Mouse (Mus musculus): ENCODE measurements around the gene Atp2c1.

Gene Atp2c1

DNA sequence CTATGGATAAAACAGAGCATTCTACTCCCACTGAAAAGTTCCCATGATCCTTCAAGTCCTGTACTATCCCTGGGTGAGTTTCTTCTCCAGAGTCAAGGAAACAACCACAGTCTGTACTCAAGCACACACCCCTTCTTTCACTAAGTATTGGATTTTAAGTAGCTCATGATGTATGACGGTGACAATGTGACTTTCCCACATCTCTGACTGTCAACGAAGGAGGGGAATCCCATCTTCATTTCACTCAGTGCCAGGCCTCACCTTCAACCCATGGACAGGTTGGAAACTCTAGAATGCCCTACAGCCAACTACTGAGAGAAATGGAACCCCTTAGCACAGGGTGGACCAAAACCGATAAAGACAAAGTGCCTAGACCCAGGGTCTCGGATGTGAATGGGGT, 160.9 kb downstream of the Atp2c1 start:
- no peak for DNase-seq (ENCODE audit: low spot score in 2 of 2)

DNA sequence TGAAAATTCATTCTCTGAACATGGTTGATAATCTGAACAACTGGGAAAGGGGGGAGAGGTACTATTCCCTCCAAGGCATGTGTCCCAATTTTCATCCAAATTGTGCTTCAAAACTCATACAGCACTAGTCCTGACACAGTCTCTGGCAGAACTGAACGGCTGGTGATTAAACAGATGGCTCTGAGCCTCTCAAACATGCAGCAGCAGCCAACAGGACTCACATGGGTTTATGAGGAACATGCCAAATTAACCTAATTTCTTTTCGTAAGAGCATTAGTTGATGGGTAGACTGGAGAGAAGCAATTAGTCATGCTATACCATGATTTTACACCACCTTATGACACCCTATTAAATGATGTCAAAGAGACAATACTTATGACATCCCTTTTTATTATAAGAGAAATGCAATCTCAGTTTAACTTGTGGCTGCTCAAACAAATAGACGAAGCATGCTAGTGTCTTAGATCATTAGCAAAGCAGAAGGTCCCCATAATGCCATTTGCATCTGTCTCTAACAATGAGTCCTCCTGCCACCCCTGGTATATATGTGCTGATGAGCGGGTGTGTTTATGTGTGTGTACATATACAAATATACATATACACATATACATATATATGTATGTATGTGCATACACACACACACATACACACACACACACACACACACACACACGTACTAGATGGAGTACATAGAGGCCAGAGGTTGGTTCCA, 163.4 kb downstream of the Atp2c1 start:
- no peak for DNase-seq (ENCODE audit: low spot score in 2 of 2)

DNA sequence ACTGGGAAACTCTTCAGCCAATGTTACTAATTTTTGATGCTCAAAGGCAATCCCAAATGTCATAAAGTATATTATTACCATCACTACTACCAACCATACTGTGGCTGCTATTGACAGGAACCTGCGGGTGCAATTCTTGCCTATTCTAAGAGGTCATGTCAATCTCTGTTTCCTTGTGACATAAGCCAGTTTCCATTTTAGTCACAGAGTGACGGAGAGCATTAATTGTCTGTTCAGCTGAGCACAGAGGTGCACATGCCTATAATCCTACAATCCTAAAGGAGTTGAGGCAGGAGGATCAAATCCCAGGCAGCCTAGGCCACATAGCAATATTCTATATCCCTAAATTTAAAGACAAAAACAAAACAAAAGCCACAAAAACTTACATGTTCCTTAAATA, 164.9 kb downstream of the Atp2c1 start:
- DNase-seq (ENCODE audit: low spot score in 2 of 2): no peak

All from urinary bladder, adult 18-20 months (tissue).